Mouse (Mus musculus) MEL (cell line): ENCODE measurements around the gene Pakap.

ENCODE experiments used
- CHD2 ChIP-seq: IDR thresholded peaks from 2 replicates; pipeline ENCODE4 v1.6.1; 2011; ENCODE audit warnings: low read length, improper control_type of control experiment
- CTCF ChIP-seq, 3 experiments: IDR thresholded peaks in 2 of 3; conservative IDR thresholded peaks in 1 of 3; 2 replicates each; pipeline ENCODE4 v1.5.1; 2011 to 2012; ENCODE audit warnings: low read length in 3 of 3, low read depth in 2 of 3, mild to moderate bottlenecking in 2 of 3, improper control_type of control experiment in 1 of 3, inconsistent platforms in 1 of 3, mixed read lengths in 1 of 3, moderate library complexity in 1 of 3; ENCODE audit not compliant: control insufficient read depth in 1 of 3, insufficient read depth in 1 of 3, poor library complexity in 1 of 3, severe bottlenecking in 1 of 3
- E2F4 ChIP-seq: IDR thresholded peaks from 2 replicates; pipeline ENCODE4 v1.6.1; 2011; ENCODE audit warnings: low read depth, low read length, improper control_type of control experiment, borderline replicate concordance
- JUND ChIP-seq: IDR thresholded peaks from 2 replicates; pipeline ENCODE4 v1.6.1; 2011; ENCODE audit warnings: low read depth, mild to moderate bottlenecking, improper control_type of control experiment, low read length
- KAT2A ChIP-seq: conservative IDR thresholded peaks from 2 replicates; pipeline ENCODE4 v1.6.1; 2012; ENCODE audit warnings: low read depth, low read length, improper control_type of control experiment, inconsistent platforms
- NRF1 ChIP-seq: IDR thresholded peaks from 2 replicates; pipeline ENCODE4 v1.6.1; 2014; ENCODE audit warnings: low read depth, mild to moderate bottlenecking, inconsistent platforms, low read length, improper control_type of control experiment, moderate library complexity; ENCODE audit not compliant: poor library complexity, insufficient read depth, severe bottlenecking
- POLR2A ChIP-seq, 2 experiments: IDR thresholded peaks; 2 replicates each; pipeline ENCODE4 v1.6.1; 2011 to 2012; ENCODE audit warnings: low read length in 2 of 2, mild to moderate bottlenecking in 2 of 2, control low read depth in 1 of 2, improper control_type of control experiment in 1 of 2, low read depth in 1 of 2, moderate library complexity in 1 of 2; ENCODE audit not compliant: control insufficient read depth in 1 of 2, insufficient read depth in 1 of 2, poor library complexity in 1 of 2
- POLR2AphosphoS5 ChIP-seq: IDR thresholded peaks from 2 replicates; pipeline ENCODE4 v1.6.1; 2012; ENCODE audit warnings: low read depth, borderline replicate concordance, mild to moderate bottlenecking, inconsistent platforms, low read length, moderate library complexity, mixed read lengths
- RAD21 ChIP-seq: IDR thresholded peaks from 2 replicates; pipeline ENCODE4 v1.6.1; 2011; ENCODE audit warnings: mild to moderate bottlenecking, low read depth, low read length, improper control_type of control experiment
- TCF12 ChIP-seq: IDR thresholded peaks from 2 replicates; pipeline ENCODE4 v1.6.1; 2014; ENCODE audit warnings: low read depth, mild to moderate bottlenecking, inconsistent platforms, low read length, improper control_type of control experiment, moderate library complexity
- USF1 ChIP-seq: IDR thresholded peaks from 2 replicates; pipeline ENCODE4 v1.6.1; 2014; ENCODE audit warnings: low read depth, mild to moderate bottlenecking, inconsistent platforms, low read length, improper control_type of control experiment, moderate library complexity

DNA sequence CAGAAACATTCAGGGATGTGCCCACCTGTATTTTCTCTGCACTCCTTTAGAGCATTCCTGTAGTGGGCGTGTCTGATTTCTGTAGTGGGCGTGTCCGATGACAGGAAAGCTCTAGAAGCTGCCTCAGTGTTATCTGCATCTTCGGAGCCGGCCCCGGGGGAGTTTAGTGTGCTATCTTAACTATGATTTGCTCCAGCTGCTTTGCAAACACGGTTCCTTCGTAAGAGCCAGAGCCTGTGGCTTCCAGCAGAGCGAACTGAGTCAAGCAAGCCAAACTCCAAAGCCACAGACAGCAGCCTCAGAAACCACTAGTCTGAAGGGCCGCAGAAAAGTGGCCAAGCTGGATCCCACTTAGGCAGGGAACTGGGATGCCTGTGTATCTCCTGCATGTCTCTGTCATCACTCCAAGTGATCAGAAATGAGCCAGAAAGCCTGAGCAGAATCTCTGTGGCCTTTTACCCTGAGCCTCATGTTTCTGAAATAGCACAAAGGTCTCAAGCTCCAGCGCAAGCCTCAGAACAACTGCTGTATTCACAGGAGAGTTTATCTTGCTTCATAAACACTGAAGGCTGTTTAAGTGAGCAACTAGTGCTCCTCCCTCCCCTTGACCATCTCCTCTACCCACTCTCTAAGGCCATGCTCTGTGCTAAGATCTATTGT, 205.0 kb downstream of the Pakap start:
- TF ChIP-seq CTCF (IDR thresholded peaks at IDR 0.05 in 2 of 3, conservative IDR thresholded peaks at IDR 0.05 in 1 of 3; ENCODE audit: control insufficient read depth in 1 of 3, insufficient read depth in 1 of 3, low read depth in 2 of 3, low read length in 3 of 3, poor library complexity in 1 of 3, severe bottlenecking in 1 of 3) = no peak
- TF ChIP-seq NRF1 = no peak
- no peak for TF ChIP-seq USF1
- TF ChIP-seq JUND = no peak
- TF ChIP-seq TCF12 = peak; percentile 40; the same call in 1 of the 2 replicates
- no peak for TF ChIP-seq RAD21
- TF ChIP-seq POLR2A (IDR thresholded peaks at IDR 0.05; ENCODE audit: control insufficient read depth in 1 of 2, insufficient read depth in 1 of 2, low read depth in 1 of 2, low read length in 2 of 2, poor library complexity in 1 of 2) = no peak
- no peak for TF ChIP-seq POLR2AphosphoS5
- TF ChIP-seq E2F4 = no peak
- TF ChIP-seq KAT2A = no peak
- no peak for TF ChIP-seq CHD2
